In genomic region chr2:104121681-104122504, GRCm38 (mm10) we compare ENCODE assay signal across 8 mouse cellular contexts. TPM values are rescaled to one million over a fixed set of nuclear protein-coding genes. Genes with fewer than 3 reads are reported as not detected.
DNase-seq lines count a peak whose midpoint lies in the region; ATAC-seq and TF ChIP-seq lines count a peak whose summit lies in the region.

No protein-coding gene starts in this region.

- WGBS in limb, embryonic 12.5 days = 77% methylated on average over 8 of the region's 8 CpGs
- 81% methylated on average over 8 of the region's 8 CpGs for WGBS in olfactory bulb, adult 2 months

- H3K9me3 ChIP-seq in limb, embryonic 12.5 days = no peaks in the 10 kb centered on the region

- TF ChIP-seq CTCF in testis, adult 2 months (IDR thresholded peaks at IDR 0.05; ENCODE audit: control insufficient read depth, insufficient read depth, insufficient replicate concordance, low read depth, low read length) = no peak
- no peak for TF ChIP-seq CTCF in olfactory bulb, adult 2 months (IDR thresholded peaks at IDR 0.05; ENCODE audit: insufficient read depth, low read depth, low read length)

- H3K4me1 ChIP-seq in testis, adult 2 months (ENCODE audit: control insufficient read depth, insufficient read depth, low read length) = peaks cover 11% of the 10 kb centered on the region
- peaks cover 8% of the 10 kb centered on the region for H3K4me1 ChIP-seq in limb, embryonic 12.5 days (replicated peaks)
- peaks cover 13% of the 10 kb centered on the region for H3K4me1 ChIP-seq in olfactory bulb, adult 2 months (ENCODE audit: control insufficient read depth, insufficient read depth, low read length)

- H3K27ac ChIP-seq in testis, adult 2 months (ENCODE audit: control insufficient read depth, insufficient read depth, low read depth, low read length) = peak overlapping the region; percentile 78
- H3K27ac ChIP-seq in limb, embryonic 12.5 days = peak overlapping the region; percentile 62; the same call in 1 of the 2 replicates
- H3K27ac ChIP-seq in olfactory bulb, adult 2 months (ENCODE audit: insufficient read depth, low read depth, low read length) = peak overlapping the region; percentile 81

- H3K27me3 ChIP-seq in testis, adult 2 months (ENCODE audit: control insufficient read depth, insufficient read depth, low read length) = no peaks in the 10 kb centered on the region
- H3K27me3 ChIP-seq in limb, embryonic 12.5 days = peaks cover 34% of the 10 kb centered on the region

- no peak overlapping the region for H3K9ac ChIP-seq in limb, embryonic 12.5 days (replicated peaks)

- ATAC-seq in limb, embryonic 12.5 days (ENCODE audit: insufficient number of reproducible peaks, insufficient read depth, low FRiP score, low TSS enrichment, low read depth) = no peak

- TF ChIP-seq POLR2A in testis, adult 2 months (IDR thresholded peaks at IDR 0.05; ENCODE audit: control insufficient read depth, low read depth, low read length) = no peak
- no peak for TF ChIP-seq POLR2A in olfactory bulb, adult 2 months (IDR thresholded peaks at IDR 0.05; ENCODE audit: insufficient read depth, low read depth, low read length)

- no peak for DNase-seq in testis, postnatal 14 days (ENCODE audit: low spot score)
- DNase-seq in heart, adult 9 months (ENCODE audit: low spot score in 2 of 2) = peak; percentile 32 to 45
- DNase-seq in urinary bladder, postnatal 25 days (ENCODE audit: low spot score) = no peak
- DNase-seq in frontal cortex, postnatal 10 days (ENCODE audit: low spot score in 2 of 2) = no peak
- DNase-seq in retina, embryonic 14.5 days (ENCODE audit: low spot score) = no peak

- H3K36me3 ChIP-seq in testis, adult 2 months (ENCODE audit: control insufficient read depth, insufficient read depth, low read length) = no peaks in the 10 kb centered on the region
- no peaks in the 10 kb centered on the region for H3K36me3 ChIP-seq in limb, embryonic 12.5 days

- H3K4me2 ChIP-seq in limb, embryonic 12.5 days = peak overlapping the region; percentile 97

- peak overlapping the region; percentile 87 for H3K4me3 ChIP-seq in testis, adult 2 months (ENCODE audit: control insufficient read depth, low read depth, low read length)
- peak overlapping the region; percentile 72 for H3K4me3 ChIP-seq in limb, embryonic 12.5 days (replicated peaks)
- H3K4me3 ChIP-seq in olfactory bulb, adult 2 months (ENCODE audit: insufficient read depth, low read depth, low read length) = peak overlapping the region; percentile 68

RNA-seq across cellular contexts. Expression of gene A930018P22Rik, which starts 0.7 kb away (rescaled TPM):
- polyA plus RNA-seq in testis, adult 2 months (2012; rRNA removed) = 33.9 and 48.2 TPM in 2 replicates
- polyA plus RNA-seq in limb, embryonic 12.5 days (2016; fragmentation: Nextera tagmentation; extraction: Ambion mirVana) = not detected in 2 replicates
- not detected in 2 replicates for polyA plus RNA-seq in olfactory bulb, adult 2 months (2012; ENCODE audit: insufficient read depth, insufficient read length, low replicate concordance, missing spikeins)

RNA-seq across cellular contexts. Expression of gene Cd59a, which starts 26.3 kb away (rescaled TPM):
- 13.0 and 20.8 TPM in 2 replicates for polyA plus RNA-seq in testis, adult 2 months (2012; rRNA removed)
- 17.3 and 20.1 TPM in 2 replicates for polyA plus RNA-seq in limb, embryonic 12.5 days (2016; fragmentation: Nextera tagmentation; extraction: Ambion mirVana)
- polyA plus RNA-seq in olfactory bulb, adult 2 months (2012; ENCODE audit: insufficient read depth, insufficient read length, low replicate concordance, missing spikeins) = not detected in 2 replicates

RNA-seq across cellular contexts. Expression of gene Cd59b, which starts 52.2 kb away (rescaled TPM):
- 16.5 and 27.6 TPM in 2 replicates for polyA plus RNA-seq in testis, adult 2 months (2012; rRNA removed)
- 3.4 and 4.2 TPM in 2 replicates for polyA plus RNA-seq in limb, embryonic 12.5 days (2016; fragmentation: Nextera tagmentation; extraction: Ambion mirVana)
- polyA plus RNA-seq in olfactory bulb, adult 2 months (2012; ENCODE audit: insufficient read depth, insufficient read length, low replicate concordance, missing spikeins) = not detected in 2 replicates

RNA-seq across cellular contexts. Expression of gene Gm10799, which starts 53.5 kb away (rescaled TPM):
- polyA plus RNA-seq in testis, adult 2 months (2012; rRNA removed) = not detected in 2 replicates
- not detected in 2 replicates for polyA plus RNA-seq in limb, embryonic 12.5 days (2016; fragmentation: Nextera tagmentation; extraction: Ambion mirVana)
- polyA plus RNA-seq in olfactory bulb, adult 2 months (2012; ENCODE audit: insufficient read depth, insufficient read length, low replicate concordance, missing spikeins) = not detected in 2 replicates

RNA-seq across cellular contexts. Expression of gene Gm10912, which starts 56.3 kb away (rescaled TPM):
- 0.58 and 0.90 TPM in 2 replicates for polyA plus RNA-seq in testis, adult 2 months (2012; rRNA removed)
- not detected in 2 replicates for polyA plus RNA-seq in limb, embryonic 12.5 days (2016; fragmentation: Nextera tagmentation; extraction: Ambion mirVana)
- polyA plus RNA-seq in olfactory bulb, adult 2 months (2012; ENCODE audit: insufficient read depth, insufficient read length, low replicate concordance, missing spikeins) = not detected in 2 replicates

Comparison
In these comparisons a context has a peak if more than half of its experiments do, and no peak if none do; other contexts are left out.
1. DNase-seq: peak in heart, adult 9 months (2 of 2); none in testis, postnatal 14 days (single experiment), urinary bladder, postnatal 25 days (single experiment), frontal cortex, postnatal 10 days (0 of 2) and retina, embryonic 14.5 days (single experiment).
2. RNA of gene A930018P22Rik, which starts 0.7 kb away (polyA plus RNA-seq): 33.9 to 48.2 TPM in testis, adult 2 months; not detected in limb, embryonic 12.5 days and not detected in olfactory bulb, adult 2 months; every median in the first group is over 10 times any median in the second.
3. Peak in every context shown above with its lines, with median percentiles within 50 percentile points of each other: H3K27ac ChIP-seq and H3K4me3 ChIP-seq.